Mouse (Mus musculus) testis, adult 2 months (tissue): Measurements from ENCODE around the gene Spcs3. TPM values are rescaled to one million over a fixed set of nuclear protein-coding genes. Genes with fewer than 3 reads are reported as not detected.

ENCODE experiments used
- H3K27ac ChIP-seq: fragments of 200-500 bp; 2 replicates; pipeline ENCODE4 v1.5.1; 2012; ENCODE audit warnings: low read depth, low read length; ENCODE audit not compliant: control insufficient read depth, insufficient read depth
- H3K27me3 ChIP-seq: fragments of 200-500 bp; 2 replicates; pipeline ENCODE4 v1.6.1; 2012; ENCODE audit warnings: mild to moderate bottlenecking, low read length, moderate library complexity; ENCODE audit not compliant: control insufficient read depth, insufficient read depth
- H3K36me3 ChIP-seq: fragments of 200-500 bp; 2 replicates; pipeline ENCODE4 v1.6.1; 2012; ENCODE audit warnings: mild to moderate bottlenecking, low read length; ENCODE audit not compliant: control insufficient read depth, insufficient read depth
- H3K4me1 ChIP-seq: fragments of 200-500 bp; 2 replicates; pipeline ENCODE4 v1.6.1; 2012; ENCODE audit warnings: low read length; ENCODE audit not compliant: control insufficient read depth, insufficient read depth
- H3K4me3 ChIP-seq: fragments of 200-500 bp; 2 replicates; pipeline ENCODE4 v1.5.1; 2012; ENCODE audit warnings: low read depth, mild to moderate bottlenecking, low read length, moderate library complexity, mixed read lengths; ENCODE audit not compliant: control insufficient read depth
- CTCF ChIP-seq: fragments of 200-500 bp; IDR thresholded peaks from 2 replicates; pipeline ENCODE4 v1.5.1; 2012; ENCODE audit warnings: low read depth, mild to moderate bottlenecking, inconsistent platforms, low read length, moderate library complexity; ENCODE audit not compliant: control insufficient read depth, insufficient read depth, insufficient replicate concordance
- POLR2A ChIP-seq: fragments of 200-500 bp; IDR thresholded peaks from 2 replicates; pipeline ENCODE4 v1.6.1; 2012; ENCODE audit warnings: low read depth, mild to moderate bottlenecking, inconsistent platforms, low read length, moderate library complexity; ENCODE audit not compliant: control insufficient read depth
- polyA plus RNA-seq: library from polyadenylated mRNA; depleted of rRNA; stranded (reverse); fragments of >200 nt; gene quantifications from 2 replicates; pipeline ENCODE4 v1.2.3, GENCODE M21; 2012; rRNA removed

Gene Spcs3
- polyA plus RNA-seq, 1 experiment, result 10.4 TPM

- no peaks in the 10 kb centered on the region; the same call in 1 of the 2 replicates for H3K4me1 ChIP-seq
- H3K4me3 ChIP-seq, result no peak overlapping the region
- H3K27me3 ChIP-seq, result no peaks in the 10 kb centered on the region
- no peaks in the 10 kb centered on the region for H3K36me3 ChIP-seq
- TF ChIP-seq CTCF (no peak), POLR2A (no peak)
- H3K27ac ChIP-seq, result no peak overlapping the region
Observed at GRCm38 (mm10) chr8:54505060-54505459, 24.7 kb downstream of the Spcs3 start.

DNA sequence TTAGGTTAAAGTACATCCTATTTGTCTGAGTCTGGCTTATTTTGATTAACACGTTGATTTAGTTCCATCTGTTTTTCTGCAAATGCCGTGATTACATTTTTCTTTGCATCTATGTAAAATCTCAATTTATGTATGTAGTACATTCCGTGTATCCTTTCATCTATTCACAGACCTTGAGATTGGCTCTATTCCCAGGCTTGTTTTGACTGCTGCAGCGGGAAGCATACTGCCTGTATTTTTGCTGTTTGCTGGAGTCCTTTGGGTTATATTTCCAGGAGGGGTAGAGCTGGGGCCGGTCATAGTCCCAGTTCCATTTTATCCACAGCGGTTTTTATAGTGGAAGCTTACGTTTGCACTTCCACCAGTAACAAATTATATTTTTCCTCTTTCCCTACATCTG is 26.7 kb downstream of the Spcs3 start:
- TF ChIP-seq CTCF (no peak), POLR2A (no peak)
- Histone ChIP-seq H3K4me3 (no peak overlapping the region), H3K27me3 (no peaks in the 10 kb centered on the region), H3K27ac (no peak overlapping the region), H3K4me1 (no peaks in the 10 kb centered on the region), H3K36me3 (no peaks in the 10 kb centered on the region)

DNA sequence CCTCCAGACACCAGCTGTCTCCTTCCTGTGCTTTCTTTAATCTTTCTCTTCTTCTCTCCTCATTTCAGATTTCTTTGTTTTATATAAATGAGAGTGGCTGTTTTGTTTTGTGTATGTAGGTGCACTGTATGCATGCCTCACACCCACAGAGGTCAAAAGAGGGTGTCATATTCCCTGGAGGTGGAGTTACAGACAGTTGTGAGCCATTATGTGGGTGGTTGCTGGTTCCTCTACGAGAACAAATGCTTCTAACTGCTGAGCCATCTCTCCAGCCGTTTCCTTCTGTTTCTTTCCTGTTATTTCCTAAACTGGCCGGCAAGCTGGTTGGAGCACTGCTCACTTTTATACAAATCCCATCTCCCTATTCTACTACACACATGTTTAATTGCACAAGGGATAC is 35.9 kb downstream of the Spcs3 start:
- H3K36me3 ChIP-seq, result no peaks in the 10 kb centered on the region
- H3K4me3 ChIP-seq, result no peak overlapping the region
- H3K4me1 ChIP-seq, result no peaks in the 10 kb centered on the region
- TF ChIP-seq POLR2A, result no peak
- no peak for TF ChIP-seq CTCF
- no peak overlapping the region for H3K27ac ChIP-seq
- H3K27me3 ChIP-seq, result no peaks in the 10 kb centered on the region

- TF ChIP-seq CTCF, result peak; percentile 34; the same call in 1 of the 2 replicates
- TF ChIP-seq POLR2A, result no peak
- Histone ChIP-seq H3K36me3 (no peaks in the 10 kb centered on the region), H3K27ac (no peak overlapping the region), H3K4me3 (no peak overlapping the region), H3K4me1 (no peaks in the 10 kb centered on the region), H3K27me3 (no peaks in the 10 kb centered on the region)
Observed at GRCm38 (mm10) chr8:54493110-54493509, 36.7 kb downstream of the Spcs3 start.

- TF ChIP-seq CTCF (no peak), POLR2A (no peak)
- H3K4me3 ChIP-seq, result no peak overlapping the region
- H3K36me3 ChIP-seq, result no peaks in the 10 kb centered on the region
- no peak overlapping the region for H3K27ac ChIP-seq
- H3K4me1 ChIP-seq, result no peaks in the 10 kb centered on the region
- H3K27me3 ChIP-seq, result no peaks in the 10 kb centered on the region
Observed at GRCm38 (mm10) chr8:54491934-54492333, 37.9 kb downstream of the Spcs3 start.

DNA sequence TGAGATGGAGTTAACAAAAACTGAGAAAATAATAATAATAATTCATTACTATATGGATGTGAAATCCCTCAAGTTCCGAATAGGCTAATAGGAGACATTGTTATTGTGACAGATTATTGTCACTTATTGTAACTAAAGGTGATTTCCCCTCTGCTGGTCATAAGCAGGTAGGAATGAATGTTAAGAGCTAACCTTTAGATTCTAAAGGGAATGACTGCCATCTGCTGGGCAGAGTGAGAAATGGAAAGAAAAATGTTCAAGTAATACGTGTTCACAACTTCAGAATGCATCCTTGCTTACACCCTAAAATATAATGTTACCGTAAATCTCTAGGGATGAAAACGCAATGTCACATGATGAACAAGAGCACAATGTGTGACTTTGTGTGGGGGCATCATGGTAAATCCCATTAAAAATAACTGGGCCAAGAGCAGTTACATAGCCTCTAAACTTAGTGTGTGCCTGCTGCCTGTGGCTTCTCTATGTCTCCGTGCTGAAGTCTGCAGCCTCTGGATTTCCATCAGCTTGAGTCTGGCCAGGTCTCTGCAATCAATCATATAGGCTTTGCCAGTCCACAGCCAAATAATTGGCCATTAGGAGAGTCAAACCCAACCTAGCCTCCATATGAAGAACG is 38.6 kb downstream of the Spcs3 start:
- Histone ChIP-seq H3K4me3 (no peak overlapping the region), H3K4me1 (no peaks in the 10 kb centered on the region), H3K27ac (no peak overlapping the region), H3K27me3 (no peaks in the 10 kb centered on the region), H3K36me3 (no peaks in the 10 kb centered on the region)
- TF ChIP-seq CTCF, result no peak; the same call in 1 of the 2 replicates

GRCm38 (mm10) chr8:54488437-54488836 is 41.4 kb downstream of the Spcs3 start:
- TF ChIP-seq POLR2A (no peak), CTCF (no peak)

GRCm38 (mm10) chr8:54486555-54487273 is 43.1 kb downstream of the Spcs3 start:
- H3K36me3 ChIP-seq, result no peaks in the 10 kb centered on the region
- H3K4me1 ChIP-seq, result no peaks in the 10 kb centered on the region
- H3K27me3 ChIP-seq, result no peaks in the 10 kb centered on the region
- H3K4me3 ChIP-seq, result no peak overlapping the region
- H3K27ac ChIP-seq, result no peak overlapping the region
- TF ChIP-seq POLR2A, result no peak

More at GRCm38 (mm10) chr8:54488437-54488836, 41.4 kb downstream of the Spcs3 start:
- no peaks in the 10 kb centered on the region for H3K27me3 ChIP-seq
- no peak overlapping the region for H3K27ac ChIP-seq
- no peaks in the 10 kb centered on the region for H3K4me1 ChIP-seq
- H3K36me3 ChIP-seq, result no peaks in the 10 kb centered on the region
- H3K4me3 ChIP-seq, result no peak overlapping the region

Other genes with a start within 250 kb of the Spcs3 start
- gene Asb5, start 418 bp downstream of the Spcs3 start, polyA plus RNA-seq, result 8.1 and 10.3 TPM in 2 replicates
- 585 and 688 TPM in 2 replicates for gene Spata4, start 70.8 kb upstream of the Spcs3 start, polyA plus RNA-seq